Comparison of ENCODE assay signal across 10 mouse cellular contexts in the genomic region with DNA sequence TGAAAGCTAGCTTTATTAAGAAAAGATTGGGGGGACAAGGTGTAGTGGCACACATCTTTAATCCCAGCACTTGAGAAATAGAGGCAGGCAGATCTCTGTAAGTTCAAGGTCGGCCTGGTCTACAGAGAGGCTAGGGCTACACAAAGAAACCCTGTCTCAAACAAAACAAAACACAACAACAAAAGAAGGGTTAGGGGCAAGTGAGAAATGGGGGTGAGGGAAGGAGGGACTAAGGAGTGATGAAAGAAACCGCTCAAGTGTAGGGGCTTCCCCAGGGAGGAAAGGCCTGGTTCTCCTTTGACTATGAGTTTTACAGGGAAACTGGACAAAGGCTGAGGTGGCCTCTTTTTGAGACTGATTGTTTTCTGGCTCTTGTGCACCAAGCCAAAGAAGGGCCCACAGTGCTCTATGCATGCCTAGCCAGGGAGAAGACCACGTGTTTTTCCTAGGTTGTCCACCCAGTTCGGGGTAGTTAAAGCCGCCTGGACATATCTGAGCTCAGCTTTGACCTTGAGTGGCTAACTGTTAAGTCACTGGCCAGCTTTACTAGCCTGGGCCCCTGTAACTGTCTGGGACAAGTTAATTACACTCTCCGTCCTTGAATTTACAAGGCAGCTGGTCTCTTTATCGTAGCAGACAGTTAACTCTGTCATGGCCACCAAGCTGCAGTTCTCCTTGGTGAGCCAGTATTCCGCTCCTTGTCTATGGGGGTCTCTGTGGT.
A peak's percentile ranks its signal among the peaks of the same experiment; 100 is the strongest.
DNase-seq lines count a peak whose midpoint lies in the region; ATAC-seq lines count a peak whose summit lies in the region.
"Had no signal": no experiment of that assay in that cellular context is flagged by ENCODE, and none has a peak within 500 bp of the region (broad histone marks: within the 10 kb centered on the region; RNA-seq: fewer than 3 reads in every experiment).

No protein-coding gene starts in this region.

- H3K4me1 ChIP-seq in heart, embryonic 14.5 days (ENCODE audit: control insufficient read depth in 2 of 2, insufficient read depth in 2 of 2, low read length in 2 of 2) = peaks cover 16 to 18% of the 10 kb centered on the region in 2 experiments; a peak in 3 of 4 replicates

- WGBS in heart, embryonic 14.5 days = 46% methylated on average over 8 of the region's 8 CpGs

- no peaks in the 10 kb centered on the region for H3K36me3 ChIP-seq in heart, embryonic 14.5 days (ENCODE audit: control insufficient read depth, insufficient read depth, low read length)
- H3K36me3 ChIP-seq: hindbrain, embryonic 12.5 days had no signal

- H3K9ac ChIP-seq in heart, embryonic 14.5 days (ENCODE audit: low read length) = no peak overlapping the region
- H3K9ac ChIP-seq: hindbrain, embryonic 12.5 days; liver, embryonic 14.5 days had no signal

- no peak for ATAC-seq in heart, embryonic 14.5 days (ENCODE audit: insufficient number of reproducible peaks, insufficient read depth, low FRiP score, low read depth)
- ATAC-seq in granulocyte monocyte progenitor cell, adult 5-6 weeks (replicated peaks; ENCODE audit: poor library complexity, severe bottlenecking) = 0 out of 2 replicates have a peak, but pooled peaks have one; percentile 9

- peaks cover 4% of the 10 kb centered on the region; the same call in 1 of the 2 replicates for H3K9me3 ChIP-seq in heart, embryonic 14.5 days (ENCODE audit: control insufficient read depth, low read length)

- 0 out of 4 replicates have a peak overlapping the region, but pooled peaks have one; percentile 3 to 8 for H3K27ac ChIP-seq in heart, embryonic 14.5 days (replicated peaks in 1 of 2; ENCODE audit: control insufficient read depth in 1 of 2, insufficient read depth in 1 of 2, low read depth in 2 of 2, low read length in 2 of 2)
- H3K27ac ChIP-seq: hindbrain, embryonic 12.5 days; liver, embryonic 14.5 days had no signal

- H3K4me2 ChIP-seq in heart, embryonic 14.5 days (ENCODE audit: low read length) = no peak overlapping the region
- H3K4me2 ChIP-seq: hindbrain, embryonic 12.5 days had no signal

- DNase-seq in heart, adult 8-10 months (ENCODE audit: low spot score) = no peak
- DNase-seq in adrenal gland, postnatal 10 days = peak; percentile 27
- DNase-seq in kidney, postnatal 10 days = peak; percentile 41
- DNase-seq in thymus, postnatal 36 days = no peak
- no peak for DNase-seq in right cerebral cortex, adult 2 months (ENCODE audit: low spot score in 2 of 2)
- DNase-seq in right cerebral cortex, postnatal 4 days = no peak

- H3K27me3 ChIP-seq in heart, embryonic 14.5 days (ENCODE audit: control insufficient read depth, insufficient read depth, low read length) = no peaks in the 10 kb centered on the region
- H3K27me3 ChIP-seq: hindbrain, embryonic 12.5 days had no signal

- H3K4me3 ChIP-seq in heart, embryonic 14.5 days (ENCODE audit: control insufficient read depth in 1 of 2, insufficient read depth in 1 of 2, low read depth in 1 of 2, low read length in 2 of 2) = no peak overlapping the region
- H3K4me3 ChIP-seq: hindbrain, embryonic 12.5 days had no signal

Comparison
In these comparisons a context has a peak if more than half of its experiments do, and no peak if none do; other contexts are left out.
1. DNase-seq: peak in adrenal gland, postnatal 10 days (single experiment) and kidney, postnatal 10 days (single experiment); none in heart, adult 8-10 months (single experiment), thymus, postnatal 36 days (0 of 2), right cerebral cortex, adult 2 months (0 of 2) and right cerebral cortex, postnatal 4 days (single experiment).